Mouse (Mus musculus): ENCODE measurements at regions not wholly inside any gene's neighbourhood (a gene's known extent, or its start where the extent isn't known, plus 50 kb on each side); places are given as distances from the start of the nearest gene placed in this dataset.
"Not testable (repeated sequence)": the region's sequence is repeated elsewhere in the genome, so short reads cannot be mapped to it uniquely, and the experiment has no call there.

GRCm38 (mm10) chr3:7079073-7079472 is 458.8 kb upstream of the 1700008P02Rik start:
- no peak for DNase-seq (ENCODE audit: low spot score)

- DNase-seq (ENCODE audit: low spot score): no peak
Observed at GRCm38 (mm10) chr3:7076850-7077249, 456.6 kb upstream of the 1700008P02Rik start.

GRCm38 (mm10) chr3:7074488-7074887 is 454.2 kb upstream of the 1700008P02Rik start:
- no peak for DNase-seq (ENCODE audit: low spot score)

GRCm38 (mm10) chr3:7041372-7042057 is 421.3 kb upstream of the 1700008P02Rik start:
- no peak for DNase-seq (ENCODE audit: low spot score)

GRCm38 (mm10) chr3:7035833-7036232 is 415.6 kb upstream of the 1700008P02Rik start:
- DNase-seq (ENCODE audit: low spot score): no peak

- DNase-seq (ENCODE audit: low spot score): no peak
Observed at GRCm38 (mm10) chr3:7027845-7028244, 407.6 kb upstream of the 1700008P02Rik start.

- no peak for DNase-seq (ENCODE audit: low spot score)
Observed at GRCm38 (mm10) chr3:7014345-7014973, 394.2 kb upstream of the 1700008P02Rik start.

DNA sequence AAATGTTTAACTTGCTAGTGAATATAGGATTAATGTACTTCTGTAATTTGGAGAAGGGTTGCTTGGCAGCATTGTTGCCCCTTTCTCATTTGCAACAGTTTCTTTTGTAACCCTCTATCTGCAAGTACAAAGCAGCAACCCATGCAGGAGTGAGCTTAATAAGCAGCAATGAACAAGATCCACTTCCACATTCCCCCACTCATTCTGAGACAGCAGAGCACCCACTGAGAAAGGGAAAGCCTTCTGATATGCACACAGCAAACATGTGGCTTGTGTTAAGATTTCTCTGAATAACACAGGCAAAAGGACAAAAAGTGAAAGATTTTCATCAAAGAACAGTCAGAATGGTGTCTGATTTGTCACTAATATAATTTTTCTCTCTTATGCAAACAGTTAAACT is 393.3 kb upstream of the 1700008P02Rik start:
- DNase-seq (ENCODE audit: low spot score): no peak

- DNase-seq (ENCODE audit: low spot score): no peak
Observed at GRCm38 (mm10) chr3:7010294-7011087, 390.2 kb upstream of the 1700008P02Rik start.

DNA sequence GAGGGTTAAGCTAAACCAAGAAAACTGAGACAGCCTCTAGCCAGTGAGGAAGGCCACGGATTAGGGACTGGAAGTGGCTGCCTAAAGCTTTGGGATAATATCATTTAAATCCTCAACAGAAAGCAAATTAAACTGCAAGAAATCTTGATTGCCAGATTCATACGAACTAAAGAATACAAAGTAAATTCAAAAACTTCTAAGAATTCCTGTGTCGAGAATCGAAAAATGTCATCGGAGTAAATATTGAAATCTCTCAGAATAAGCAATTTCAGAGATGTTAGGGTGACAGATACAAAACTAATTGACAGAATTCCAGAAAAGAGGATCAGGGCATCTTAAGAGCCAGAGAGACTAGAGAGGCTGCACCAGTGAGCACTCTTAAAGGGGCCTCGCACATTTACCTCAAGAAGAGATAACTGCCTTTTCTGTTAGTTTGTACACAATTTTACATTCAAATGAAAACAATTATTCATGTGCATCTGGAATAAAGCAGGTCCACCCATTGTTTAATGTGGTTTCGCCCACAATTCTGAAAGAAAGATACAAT is 388.5 kb upstream of the 1700008P02Rik start:
- DNase-seq (ENCODE audit: low spot score): no peak

- no peak for DNase-seq (ENCODE audit: low spot score)
Observed at GRCm38 (mm10) chr3:7007811-7008359, 387.6 kb upstream of the 1700008P02Rik start.

GRCm38 (mm10) chr3:6991735-6992134 is 371.5 kb upstream of the 1700008P02Rik start:
- not testable (repeated sequence) for DNase-seq (ENCODE audit: low spot score)

DNA sequence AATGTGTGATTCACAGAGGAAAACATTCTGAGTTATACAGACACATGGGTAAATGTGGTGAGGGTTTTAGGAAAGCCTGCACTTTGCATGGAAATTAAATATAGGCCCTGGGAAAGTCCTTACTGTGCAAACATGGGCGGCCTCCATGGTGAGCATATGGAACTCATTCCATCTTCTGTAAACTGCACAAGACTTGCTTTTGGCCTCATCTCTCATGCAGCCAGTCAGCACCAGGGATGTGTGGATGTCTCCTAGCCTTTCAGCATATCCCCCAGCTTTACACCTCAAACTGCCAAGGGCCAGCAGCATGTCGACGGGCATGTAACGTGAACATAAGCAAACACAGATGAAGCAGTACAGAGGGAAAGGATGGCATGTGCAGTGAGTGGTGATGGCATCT is 364.7 kb upstream of the 1700008P02Rik start:
- DNase-seq (ENCODE audit: low spot score): no peak

DNA sequence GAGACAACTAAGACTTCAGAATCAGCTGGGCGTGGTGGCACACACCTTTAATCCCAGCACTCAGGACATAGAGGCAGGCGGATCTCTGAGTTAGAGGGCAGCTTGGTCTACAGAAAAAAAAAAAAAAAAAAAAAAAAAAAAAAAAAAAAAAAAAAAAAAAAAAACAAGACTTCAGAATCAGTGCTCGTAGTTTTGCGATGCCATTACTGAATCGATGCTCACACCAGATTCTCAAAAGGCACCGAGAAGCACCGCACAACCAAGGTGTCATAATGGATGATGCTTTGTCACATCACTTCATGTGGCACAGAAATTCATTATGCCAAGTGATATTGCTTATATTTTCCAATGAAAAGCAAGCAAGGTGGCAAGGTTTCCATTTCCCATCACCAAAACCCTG is 337.4 kb upstream of the 1700008P02Rik start:
- DNase-seq (ENCODE audit: low spot score): no peak

GRCm38 (mm10) chr3:6932535-6933103 is 312.4 kb upstream of the 1700008P02Rik start:
- DNase-seq (ENCODE audit: low spot score): no peak

DNA sequence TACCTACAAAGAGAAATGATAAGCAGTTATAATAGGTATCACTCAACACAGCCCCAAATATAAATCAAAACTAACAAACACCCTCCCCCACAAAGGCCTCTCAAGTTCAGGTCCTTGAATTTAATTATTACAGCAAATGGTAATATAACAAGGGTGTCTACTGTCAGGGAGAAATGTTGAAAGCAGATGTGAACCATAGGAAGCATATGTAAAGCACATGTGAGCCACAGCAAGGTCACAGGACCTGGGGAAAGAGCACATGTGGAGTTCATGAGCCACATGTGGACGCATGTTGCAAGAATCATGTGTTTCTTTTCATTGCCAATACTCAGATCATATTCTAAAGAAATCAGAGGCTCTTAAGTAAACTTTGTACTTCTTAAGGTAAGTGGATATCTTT is 306.5 kb upstream of the 1700008P02Rik start:
- DNase-seq (ENCODE audit: low spot score): no peak

GRCm38 (mm10) chr3:6922647-6923046 is 302.4 kb upstream of the 1700008P02Rik start:
- not testable (repeated sequence) for DNase-seq (ENCODE audit: low spot score)

- no peak for DNase-seq (ENCODE audit: low spot score)
Observed at GRCm38 (mm10) chr3:6920253-6920652, 300.0 kb upstream of the 1700008P02Rik start.

GRCm38 (mm10) chr3:6887936-6888335 is 267.7 kb upstream of the 1700008P02Rik start:
- DNase-seq (ENCODE audit: low spot score): no peak

DNA sequence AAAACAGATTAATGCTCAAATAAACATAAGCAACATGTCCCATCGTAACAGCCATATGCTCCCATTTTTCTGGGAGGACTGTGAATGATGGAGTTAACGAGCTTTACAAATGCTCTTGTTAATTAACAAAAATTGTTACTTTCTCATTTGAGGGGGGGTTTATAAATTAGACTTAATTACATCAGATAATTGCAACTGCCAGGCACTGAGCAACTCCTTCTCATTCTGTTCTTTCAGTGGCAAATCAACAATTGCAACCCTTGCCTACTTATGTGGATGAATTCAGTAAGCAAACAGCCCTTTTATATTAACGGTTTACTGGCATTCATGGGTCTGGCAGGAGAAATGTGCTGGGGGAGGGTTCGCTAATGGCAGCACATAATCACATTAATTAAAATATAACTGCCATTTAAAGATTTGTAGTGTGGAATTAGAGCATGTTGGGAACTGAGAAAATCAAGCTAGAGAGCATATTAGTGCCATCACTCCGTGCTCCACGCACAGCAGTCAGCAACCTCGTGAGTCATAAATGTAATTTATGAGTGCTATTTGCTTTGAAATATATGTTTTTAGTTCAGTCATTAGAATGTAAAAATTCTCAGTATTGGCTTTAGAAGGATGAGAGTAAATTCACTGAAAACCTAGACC is 266.9 kb upstream of the 1700008P02Rik start:
- no peak for DNase-seq (ENCODE audit: low spot score)
